ENCODE assay signal across 9 mouse cellular contexts in genomic region chr19:47438445-47438844, GRCm38 (mm10). TPM values are rescaled to one million over a fixed set of nuclear protein-coding genes. Genes with fewer than 3 reads are reported as not detected.
DNase-seq lines count a peak whose midpoint lies in the region; ATAC-seq lines count a peak whose summit lies in the region.
"Had no signal": no experiment of that assay in that cellular context is flagged by ENCODE, and none has a peak within 500 bp of the region (broad histone marks: within the 10 kb centered on the region; RNA-seq: fewer than 3 reads in every experiment).

No protein-coding gene starts in this region.

- no peak overlapping the region for H3K4me3 ChIP-seq in hindbrain, embryonic 15.5 days
- no peak overlapping the region for H3K4me3 ChIP-seq in hindbrain, embryonic 12.5 days
- no peak overlapping the region for H3K4me3 ChIP-seq in stomach, embryonic 16.5 days (replicated peaks; ENCODE audit: low read length)
- H3K4me3 ChIP-seq: liver, embryonic 15.5 days had no signal

- no peak overlapping the region for H3K9ac ChIP-seq in hindbrain, embryonic 15.5 days
- no peak overlapping the region for H3K9ac ChIP-seq in hindbrain, embryonic 12.5 days
- H3K9ac ChIP-seq in stomach, embryonic 16.5 days (ENCODE audit: low read length): 0 out of 2 replicates have a peak overlapping the region, but pooled peaks have one; percentile 16
- H3K9ac ChIP-seq: liver, embryonic 15.5 days had no signal

- peak; percentile 80 for ATAC-seq in hindbrain, embryonic 15.5 days (ENCODE audit: low FRiP score, low read depth)
- no peak for ATAC-seq in hindbrain, embryonic 12.5 days (ENCODE audit: low FRiP score)
- peak; percentile 83 for ATAC-seq in stomach, embryonic 16.5 days (ENCODE audit: insufficient read depth, low FRiP score)

- peak; percentile 70 for DNase-seq in adipocyte (ENCODE audit: low spot score)
- peak; percentile 99 for DNase-seq in heart, adult 11 months
- peak; percentile 69 for DNase-seq in kidney, postnatal 14 days
- DNase-seq in B cell, adult 2 months: no peak
- DNase-seq in right cerebral cortex, postnatal 36 days (ENCODE audit: low spot score in 2 of 2): no peak

- no peaks in the 10 kb centered on the region for H3K9me3 ChIP-seq in hindbrain, embryonic 15.5 days
- H3K9me3 ChIP-seq in hindbrain, embryonic 12.5 days (replicated peaks): no peaks in the 10 kb centered on the region
- no peaks in the 10 kb centered on the region for H3K9me3 ChIP-seq in stomach, embryonic 16.5 days (replicated peaks; ENCODE audit: control insufficient read depth, low read length)
- H3K9me3 ChIP-seq: liver, embryonic 15.5 days had no signal

- H3K36me3 ChIP-seq in hindbrain, embryonic 15.5 days: no peaks in the 10 kb centered on the region
- no peaks in the 10 kb centered on the region for H3K36me3 ChIP-seq in hindbrain, embryonic 12.5 days
- H3K36me3 ChIP-seq in stomach, embryonic 16.5 days (ENCODE audit: control insufficient read depth, insufficient read depth, low read length): no peaks in the 10 kb centered on the region
- H3K36me3 ChIP-seq: liver, embryonic 15.5 days had no signal

- H3K27me3 ChIP-seq in hindbrain, embryonic 15.5 days: no peaks in the 10 kb centered on the region
- H3K27me3 ChIP-seq in hindbrain, embryonic 12.5 days: no peaks in the 10 kb centered on the region
- no peaks in the 10 kb centered on the region for H3K27me3 ChIP-seq in stomach, embryonic 16.5 days (ENCODE audit: control insufficient read depth, insufficient read depth, low read length)

- no peak overlapping the region for H3K4me2 ChIP-seq in hindbrain, embryonic 15.5 days
- no peak overlapping the region for H3K4me2 ChIP-seq in hindbrain, embryonic 12.5 days (replicated peaks)
- no peak overlapping the region for H3K4me2 ChIP-seq in stomach, embryonic 16.5 days (ENCODE audit: low read depth, low read length)
- H3K4me2 ChIP-seq: liver, embryonic 15.5 days had no signal

- no peak overlapping the region for H3K27ac ChIP-seq in hindbrain, embryonic 15.5 days (replicated peaks)
- no peak overlapping the region for H3K27ac ChIP-seq in hindbrain, embryonic 12.5 days
- peak overlapping the region; percentile 3; the same call in 1 of the 2 replicates for H3K27ac ChIP-seq in stomach, embryonic 16.5 days (ENCODE audit: low read length)
- H3K27ac ChIP-seq: liver, embryonic 15.5 days had no signal

- H3K4me1 ChIP-seq in hindbrain, embryonic 15.5 days (replicated peaks): peaks cover 13% of the 10 kb centered on the region
- peaks cover 16% of the 10 kb centered on the region for H3K4me1 ChIP-seq in hindbrain, embryonic 12.5 days
- H3K4me1 ChIP-seq in stomach, embryonic 16.5 days (ENCODE audit: control insufficient read depth, insufficient read depth, low read length): peaks cover 30% of the 10 kb centered on the region

- 59% methylated on average over 5 of the region's 5 CpGs for WGBS in hindbrain, embryonic 15.5 days
- WGBS in hindbrain, embryonic 12.5 days: 61% methylated on average over 5 of the region's 5 CpGs
- 36% methylated on average over 5 of the region's 5 CpGs for WGBS in stomach, embryonic 16.5 days

RNA-seq across cellular contexts. Expression of gene Sh3pxd2a, which starts 25.8 kb away (rescaled TPM):
- polyA plus RNA-seq in hindbrain, embryonic 15.5 days (2015; fragmentation: Nextera tagmentation; extraction: Ambion mirVana): 2.3 and 2.4 TPM in 2 replicates
- 3.9 and 5.4 TPM in 2 replicates for polyA plus RNA-seq in hindbrain, embryonic 12.5 days (2016; fragmentation: Nextera tagmentation; extraction: Ambion mirVana)
- polyA plus RNA-seq in stomach, embryonic 16.5 days (2015; fragmentation: Nextera tagmentation; extraction: Ambion mirVana): 6.3 and 6.6 TPM in 2 replicates

Comparison
In these comparisons a context has a peak if more than half of its experiments do, and no peak if none do; other contexts are left out.
1. DNase-seq: peak in adipocyte (single experiment), heart, adult 11 months (single experiment) and kidney, postnatal 14 days (single experiment); none in B cell, adult 2 months (0 of 2) and right cerebral cortex, postnatal 36 days (0 of 2).